Mouse (Mus musculus) neural tube, embryonic 15.5 days (tissue): ENCODE data around the gene Gucy2f. TPM values are rescaled to one million over a fixed set of nuclear protein-coding genes. Genes with fewer than 3 reads are reported as not detected.

Experiments
- ATAC-seq: fragments of 200-750 bp; cut with Nextera tagmentation; 2 replicates; pipeline ENCODE4 v1.8.0; 2017; ENCODE audit warnings: mild to moderate bottlenecking, moderate TSS enrichment, moderate library complexity; ENCODE audit not compliant: low FRiP score
- H3K27ac ChIP-seq: fragments of 300-500 bp; sonication (generic); replicated peaks from 2 replicates; pipeline ENCODE4 v1.5.1; 2015; ENCODE audit warnings: mild to moderate bottlenecking, inconsistent platforms
- H3K27me3 ChIP-seq: fragments of 300-500 bp; sonication (generic); replicated peaks from 2 replicates; pipeline ENCODE4 v1.6.1; 2015; ENCODE audit warnings: inconsistent platforms
- H3K36me3 ChIP-seq: fragments of 300-500 bp; sonication (generic); 2 replicates; pipeline ENCODE4 v1.6.1; 2015; ENCODE audit warnings: inconsistent platforms
- H3K4me1 ChIP-seq: fragments of 300-500 bp; sonication (generic); 2 replicates; pipeline ENCODE4 v1.6.1; 2015; ENCODE audit warnings: inconsistent platforms
- H3K4me2 ChIP-seq: fragments of 300-500 bp; sonication (generic); 2 replicates; pipeline ENCODE4 v1.6.1; 2015; ENCODE audit warnings: inconsistent platforms, mild to moderate bottlenecking, moderate library complexity
- H3K4me3 ChIP-seq: fragments of 300-500 bp; sonication (generic); replicated peaks from 2 replicates; pipeline ENCODE4 v1.5.1; 2015; ENCODE audit warnings: mild to moderate bottlenecking, inconsistent platforms
- H3K9ac ChIP-seq: fragments of 300-500 bp; sonication (generic); replicated peaks from 2 replicates; pipeline ENCODE4 v1.6.1; 2015; ENCODE audit warnings: mild to moderate bottlenecking, inconsistent platforms
- H3K9me3 ChIP-seq: fragments of 300-500 bp; sonication (generic); replicated peaks from 2 replicates; pipeline ENCODE4 v1.6.1; 2016; ENCODE audit warnings: inconsistent platforms
- WGBS: fragments of 180-500 bp; shearing (Covaris S2); methylation state at CpG from one replicate; pipeline ENCODE4 v1.1.7; 2015; ENCODE audit warnings: mixed read lengths; 5-methylcytosine and 5-hydroxymethylcytosine counted together
- polyA plus RNA-seq: library from polyadenylated mRNA; unstranded; fragments of >200 nt; fragmentation: Nextera tagmentation; extraction: Ambion mirVana; gene quantifications from 2 replicates; pipeline ENCODE4 v1.2.1, GENCODE M21; 2015

Gene Gucy2f
- polyA plus RNA-seq, 1 experiment from 2014 or later, result 0.03 TPM

- Histone ChIP-seq H3K27ac (no peak overlapping the region), H3K4me1 (no peaks in the 10 kb centered on the region), H3K9me3 (no peaks in the 10 kb centered on the region), H3K36me3 (no peaks in the 10 kb centered on the region), H3K4me3 (no peak overlapping the region), H3K4me2 (no peak overlapping the region), H3K9ac (no peak overlapping the region), H3K27me3 (peaks cover 6% of the 10 kb centered on the region; the same call in 1 of the 2 replicates)
- no peak for ATAC-seq
- 76% methylated on average over 2 of the region's 2 CpGs for WGBS
Measured at GRCm38 (mm10) chrX:142190355-142190754, 6.4 kb downstream of the Gucy2f start.

- WGBS, result 43% methylated on average over 22 of the region's 22 CpGs
Measured at GRCm38 (mm10) chrX:142189023-142189703, 7.6 kb downstream of the Gucy2f start.

GRCm38 (mm10) chrX:142182026-142182425 lies 14.7 kb downstream of the Gucy2f start:
- H3K4me1 ChIP-seq, result no peaks in the 10 kb centered on the region
- 78% methylated on average over 2 of the region's 2 CpGs for WGBS
- H3K27me3 ChIP-seq, result peaks cover 11% of the 10 kb centered on the region; the same call in 1 of the 2 replicates
- H3K9ac ChIP-seq, result no peak overlapping the region
- H3K4me3 ChIP-seq, result no peak overlapping the region
- ATAC-seq, result no peak
- no peaks in the 10 kb centered on the region for H3K36me3 ChIP-seq
- no peak overlapping the region for H3K4me2 ChIP-seq
- no peaks in the 10 kb centered on the region for H3K9me3 ChIP-seq
- no peak overlapping the region for H3K27ac ChIP-seq

More at GRCm38 (mm10) chrX:142189023-142189703, 7.6 kb downstream of the Gucy2f start:
- no peaks in the 10 kb centered on the region for H3K9me3 ChIP-seq
- H3K9ac ChIP-seq, result no peak overlapping the region
- peak; percentile 79; the same call in 1 of the 2 replicates for ATAC-seq
- H3K4me2 ChIP-seq, result peak overlapping the region; percentile 28; the same call in 1 of the 2 replicates
- no peaks in the 10 kb centered on the region for H3K4me1 ChIP-seq
- no peak overlapping the region for H3K4me3 ChIP-seq
- no peaks in the 10 kb centered on the region for H3K36me3 ChIP-seq
- H3K27ac ChIP-seq, result no peak overlapping the region
- peaks cover 9% of the 10 kb centered on the region; the same call in 1 of the 2 replicates for H3K27me3 ChIP-seq

GRCm38 (mm10) chrX:142176981-142177380 lies 19.8 kb downstream of the Gucy2f start:
- no peak for ATAC-seq
- Histone ChIP-seq H3K36me3 (no peaks in the 10 kb centered on the region), H3K4me1 (no peaks in the 10 kb centered on the region), H3K4me3 (no peak overlapping the region), H3K9ac (no peak overlapping the region), H3K27ac (no peak overlapping the region), H3K27me3 (peaks cover 11% of the 10 kb centered on the region; the same call in 1 of the 2 replicates), H3K4me2 (no peak overlapping the region), H3K9me3 (no peaks in the 10 kb centered on the region)

DNA sequence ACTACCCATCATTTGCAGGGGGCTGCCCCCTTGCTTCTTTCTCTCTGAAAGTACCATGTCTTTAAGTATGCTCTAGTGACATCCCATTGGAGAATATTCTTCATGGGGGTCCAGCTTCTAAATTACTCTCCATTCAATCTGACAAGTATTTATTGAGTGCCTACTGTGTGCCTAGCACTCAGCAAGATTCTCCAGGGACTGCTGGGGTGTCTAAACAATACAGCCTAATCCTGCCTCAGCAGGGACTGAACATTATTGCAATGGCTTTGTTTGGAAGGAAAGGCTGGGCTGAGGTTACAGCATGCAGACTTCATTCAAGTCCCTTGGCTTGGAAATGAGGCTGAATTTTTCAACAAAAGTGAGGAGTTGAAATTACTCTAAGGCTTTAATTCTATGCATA lies 81.0 kb downstream of the Gucy2f start:
- no peak for ATAC-seq
- H3K4me3 ChIP-seq, result no peak overlapping the region
- H3K27ac ChIP-seq, result no peak overlapping the region
- no peaks in the 10 kb centered on the region for H3K9me3 ChIP-seq
- no peak overlapping the region for H3K4me2 ChIP-seq
- peaks cover 27% of the 10 kb centered on the region for H3K27me3 ChIP-seq
- no peak overlapping the region for H3K9ac ChIP-seq
- no peaks in the 10 kb centered on the region for H3K4me1 ChIP-seq
- H3K36me3 ChIP-seq, result no peaks in the 10 kb centered on the region

DNA sequence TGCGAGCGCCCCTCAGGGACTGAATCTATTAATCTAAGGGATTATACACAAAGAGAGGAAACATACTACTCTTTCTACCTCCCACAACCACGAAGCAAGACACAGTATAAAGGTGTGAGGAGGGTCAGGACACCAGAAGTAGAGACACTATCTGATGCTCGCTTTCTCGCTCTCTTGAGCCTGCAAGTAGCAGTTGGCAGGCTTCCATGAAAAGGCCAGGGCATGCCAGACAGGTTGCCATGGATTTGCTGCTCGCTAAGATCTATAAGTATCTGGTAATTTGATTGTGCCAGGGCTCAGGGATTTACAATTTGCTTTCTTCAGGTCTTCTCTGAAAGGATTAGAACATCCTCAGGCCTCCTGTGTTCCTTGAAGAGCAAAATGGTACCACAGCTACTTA lies 85.5 kb downstream of the Gucy2f start:
- peaks cover 40% of the 10 kb centered on the region for H3K27me3 ChIP-seq
- H3K4me2 ChIP-seq, result no peak overlapping the region
- H3K27ac ChIP-seq, result no peak overlapping the region
- H3K9ac ChIP-seq, result no peak overlapping the region
- no peak overlapping the region for H3K4me3 ChIP-seq
- no peaks in the 10 kb centered on the region for H3K4me1 ChIP-seq
- WGBS, result 57% methylated on average over 6 of the region's 6 CpGs
- ATAC-seq, result no peak
- no peaks in the 10 kb centered on the region for H3K9me3 ChIP-seq
- H3K36me3 ChIP-seq, result no peaks in the 10 kb centered on the region

DNA sequence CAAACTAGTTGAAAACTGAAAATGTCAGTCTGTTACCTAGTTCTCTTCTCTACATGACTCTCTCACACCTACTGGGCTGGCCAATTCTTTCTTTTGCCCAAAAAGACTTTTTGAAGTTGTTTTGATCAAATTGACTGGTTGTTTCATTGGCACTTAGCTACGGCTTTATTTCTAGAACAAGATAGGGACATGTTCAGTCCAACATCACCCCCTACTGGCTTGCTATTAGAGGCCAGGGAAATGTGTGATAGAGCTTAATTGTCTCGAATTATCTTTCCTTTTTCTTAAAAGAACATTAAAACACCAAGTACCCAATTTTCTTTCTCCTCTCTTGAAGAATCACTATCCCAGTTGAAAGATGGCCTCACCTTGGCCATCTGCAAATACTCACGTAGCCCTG lies 99.8 kb downstream of the Gucy2f start:
- Histone ChIP-seq H3K4me1 (no peaks in the 10 kb centered on the region), H3K27me3 (peaks cover 9% of the 10 kb centered on the region), H3K9ac (no peak overlapping the region), H3K4me3 (no peak overlapping the region), H3K4me2 (no peak overlapping the region), H3K27ac (no peak overlapping the region), H3K9me3 (no peaks in the 10 kb centered on the region), H3K36me3 (no peaks in the 10 kb centered on the region)
- WGBS, result 55% methylated on average over 3 of the region's 3 CpGs
- ATAC-seq, result no peak

DNA sequence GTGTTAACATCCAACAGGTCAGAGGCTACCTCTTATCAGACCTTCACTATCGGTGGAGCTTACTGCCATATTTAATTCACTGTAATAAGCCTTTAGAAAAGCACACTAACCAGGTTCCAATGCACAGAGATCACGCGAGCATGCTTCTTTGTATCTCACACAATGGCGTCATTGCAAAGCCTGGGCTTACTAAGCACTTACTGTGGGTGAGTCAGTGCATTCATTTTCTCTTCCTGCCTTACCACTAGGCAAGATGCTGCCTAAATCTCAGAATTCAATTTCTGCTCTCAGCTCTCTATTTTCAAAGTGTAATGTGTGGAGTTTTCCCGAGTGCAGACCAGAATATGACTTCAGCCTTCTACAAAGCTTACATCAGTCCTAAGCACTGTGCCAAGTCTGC lies 101.2 kb downstream of the Gucy2f start:
- H3K27ac ChIP-seq, result no peak overlapping the region
- H3K27me3 ChIP-seq, result peaks cover 6% of the 10 kb centered on the region
- H3K4me2 ChIP-seq, result no peak overlapping the region
- ATAC-seq, result no peak
- H3K9ac ChIP-seq, result no peak overlapping the region
- H3K36me3 ChIP-seq, result no peaks in the 10 kb centered on the region
- 80% methylated on average over 5 of the region's 5 CpGs for WGBS
- H3K4me3 ChIP-seq, result no peak overlapping the region
- no peaks in the 10 kb centered on the region for H3K4me1 ChIP-seq
- H3K9me3 ChIP-seq, result no peaks in the 10 kb centered on the region

- Histone ChIP-seq H3K27ac (no peak overlapping the region), H3K4me1 (no peaks in the 10 kb centered on the region), H3K27me3 (peaks cover 24% of the 10 kb centered on the region; the same call in 1 of the 2 replicates), H3K36me3 (no peaks in the 10 kb centered on the region), H3K4me2 (no peak overlapping the region), H3K9me3 (no peaks in the 10 kb centered on the region), H3K9ac (no peak overlapping the region), H3K4me3 (no peak overlapping the region)
- no peak for ATAC-seq
- 80% methylated on average over 3 of the region's 3 CpGs for WGBS
Measured at GRCm38 (mm10) chrX:142062585-142062984, 134.1 kb downstream of the Gucy2f start.

Other genes starting within 250 kb of the Gucy2f start
- 18.9 and 21.8 TPM in 2 replicates for gene Nxt2, start 29.8 kb upstream of the Gucy2f start, polyA plus RNA-seq
- gene Kcne1l, start 109.4 kb upstream of the Gucy2f start, polyA plus RNA-seq, result 34.1 and 44.9 TPM in 2 replicates
- 25.7 and 28.5 TPM in 2 replicates for gene Acsl4, start 193.6 kb upstream of the Gucy2f start, polyA plus RNA-seq